Mouse (Mus musculus) heart, adult 2 months (tissue): ENCODE results near the gene Hspa12a.

Experiments
- CTCF ChIP-seq: fragments of 200-600 bp; IDR thresholded peaks from 2 replicates; pipeline ENCODE4 v1.8.1; 2022; ENCODE audit warnings: antibody characterized with exemption, mild to moderate bottlenecking, moderate library complexity
- EP300 ChIP-seq: fragments of 200-500 bp; IDR thresholded peaks from 2 replicates; pipeline ENCODE4 v1.6.1; 2011; ENCODE audit warnings: low read depth, low read length, control low read depth; ENCODE audit not compliant: insufficient read depth
- POLR2A ChIP-seq: fragments of 200-500 bp; IDR thresholded peaks from 2 replicates; pipeline ENCODE4 v1.6.1; 2011; ENCODE audit warnings: mild to moderate bottlenecking, low read depth, low read length, control low read depth; ENCODE audit not compliant: insufficient read depth

DNA sequence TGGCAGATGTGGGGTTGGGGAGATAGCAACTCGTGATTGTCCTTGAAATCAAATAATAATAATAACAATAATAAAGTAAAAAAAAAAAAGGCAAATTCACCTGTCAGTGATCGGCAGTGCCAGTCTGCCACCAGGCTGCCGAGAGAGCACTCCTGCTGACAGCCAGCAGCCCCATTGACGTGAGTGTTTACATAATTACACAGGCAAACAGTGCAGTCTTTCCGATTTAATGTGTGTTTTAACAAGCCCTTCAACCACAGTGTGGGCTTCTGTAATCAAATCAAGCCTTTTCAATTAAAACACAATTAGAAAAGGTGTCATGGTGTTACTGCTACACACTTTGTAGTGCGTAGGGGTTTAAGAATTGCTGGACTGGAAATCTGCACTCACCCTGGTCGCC lies 24.3 kb downstream of the Hspa12a start:
- TF ChIP-seq CTCF (no peak), POLR2A (no peak), EP300 (no peak)
